Mouse (Mus musculus) midbrain, embryonic 10.5 days (tissue): Measurements from ENCODE around the gene Pif1. TPM values are rescaled to one million over a fixed set of nuclear protein-coding genes. Genes with fewer than 3 reads are reported as not detected.

Source experiments
- DNase-seq: peaks from one replicate; pipeline ENCODE4 v3.0.0-alpha.2; 2017; ENCODE audit warnings: low spot score
- H3K27ac ChIP-seq: fragments of 300-500 bp; sonication (generic); replicated peaks from 2 replicates; pipeline ENCODE4 v1.5.1; 2016; ENCODE audit warnings: mild to moderate bottlenecking
- H3K27me3 ChIP-seq: fragments of 300-500 bp; sonication (generic); 2 replicates; pipeline ENCODE4 v1.6.1; 2016; ENCODE audit warnings: low read depth, mild to moderate bottlenecking; ENCODE audit not compliant: poor library complexity, severe bottlenecking
- H3K36me3 ChIP-seq: fragments of 300-500 bp; sonication (generic); 2 replicates; pipeline ENCODE4 v1.6.1; 2016; ENCODE audit warnings: mild to moderate bottlenecking, moderate library complexity
- H3K4me1 ChIP-seq: fragments of 300-500 bp; sonication (generic); 2 replicates; pipeline ENCODE4 v1.6.1; 2016
- H3K4me3 ChIP-seq: fragments of 300-500 bp; sonication (generic); 2 replicates; pipeline ENCODE4 v1.5.1; 2016; ENCODE audit warnings: mild to moderate bottlenecking, moderate library complexity
- H3K9me3 ChIP-seq: fragments of 300-500 bp; sonication (generic); replicated peaks from 2 replicates; pipeline ENCODE4 v1.6.1; 2016; ENCODE audit warnings: mild to moderate bottlenecking
- WGBS: fragments of 180-500 bp; shearing (Covaris S2); methylation state at CpG from one replicate; pipeline ENCODE4 v1.1.7; 2016; 5-methylcytosine and 5-hydroxymethylcytosine counted together
- polyA plus RNA-seq: library from polyadenylated mRNA; unstranded; fragments of >200 nt; fragmentation: Nextera tagmentation; extraction: Ambion mirVana; gene quantifications from 2 replicates; pipeline ENCODE4 v1.2.1, GENCODE M21; 2016

The Pif1 gene
- polyA plus RNA-seq, 1 experiment from 2014 or later = 27.8 TPM

GRCm38 (mm10) chr9:65606321-65607109 lies 19.6 kb downstream of the Pif1 start:
- DNase-seq = no peak
- WGBS = 28% methylated on average over 9 of the region's 9 CpGs
- H3K27ac ChIP-seq = 0 out of 2 replicates have a peak overlapping the region, but pooled peaks have one; percentile 3

GRCm38 (mm10) chr9:65607120-65607519 lies 20.2 kb downstream of the Pif1 start:
- Histone ChIP-seq H3K4me3 (no peak overlapping the region), H3K27me3 (peaks cover 14% of the 10 kb centered on the region), H3K27ac (no peak overlapping the region), H3K36me3 (no peaks in the 10 kb centered on the region), H3K9me3 (no peaks in the 10 kb centered on the region), H3K4me1 (peaks cover 16% of the 10 kb centered on the region)
- WGBS = 33% methylated on average over 2 of the region's 2 CpGs
- no peak for DNase-seq

More at GRCm38 (mm10) chr9:65606321-65607109, 19.6 kb downstream of the Pif1 start:
- Histone ChIP-seq H3K4me1 (peaks cover 16% of the 10 kb centered on the region), H3K9me3 (no peaks in the 10 kb centered on the region), H3K27me3 (peaks cover 14% of the 10 kb centered on the region), H3K4me3 (no peak overlapping the region), H3K36me3 (no peaks in the 10 kb centered on the region)

GRCm38 (mm10) chr9:65611969-65612486 lies 25.1 kb downstream of the Pif1 start:
- H3K27me3 ChIP-seq = 0 out of 2 replicates have a peak, but pooled peaks cover 2% of the 10 kb centered on the region
- H3K4me3 ChIP-seq = no peak overlapping the region
- H3K27ac ChIP-seq = no peak overlapping the region
- peaks cover 6% of the 10 kb centered on the region for H3K4me1 ChIP-seq
- DNase-seq = no peak
- H3K9me3 ChIP-seq = no peaks in the 10 kb centered on the region
- H3K36me3 ChIP-seq = no peaks in the 10 kb centered on the region
- WGBS = 85% methylated on average over 5 of the region's 5 CpGs

- Histone ChIP-seq H3K27me3 (no peaks in the 10 kb centered on the region), H3K4me1 (peaks cover 8% of the 10 kb centered on the region), H3K4me3 (no peak overlapping the region), H3K9me3 (no peaks in the 10 kb centered on the region), H3K36me3 (no peaks in the 10 kb centered on the region), H3K27ac (no peak overlapping the region)
- DNase-seq = no peak
- WGBS = 72% methylated on average over 2 of the region's 2 CpGs
Observed at GRCm38 (mm10) chr9:65613098-65613497, 26.1 kb downstream of the Pif1 start.

GRCm38 (mm10) chr9:65619311-65619710 lies 32.4 kb downstream of the Pif1 start:
- DNase-seq = no peak
- Histone ChIP-seq H3K27ac (no peak overlapping the region), H3K4me1 (0 out of 2 replicates have a peak, but pooled peaks cover 2% of the 10 kb centered on the region), H3K27me3 (no peaks in the 10 kb centered on the region), H3K9me3 (no peaks in the 10 kb centered on the region), H3K4me3 (no peak overlapping the region), H3K36me3 (no peaks in the 10 kb centered on the region)
- 60% methylated on average over 3 of the region's 3 CpGs for WGBS

- WGBS = 91% methylated on average over 4 of the region's 4 CpGs
- no peak for DNase-seq
- Histone ChIP-seq H3K4me3 (no peak overlapping the region), H3K27ac (no peak overlapping the region), H3K27me3 (peaks cover 5% of the 10 kb centered on the region), H3K36me3 (no peaks in the 10 kb centered on the region), H3K9me3 (no peaks in the 10 kb centered on the region), H3K4me1 (0 out of 2 replicates have a peak, but pooled peaks cover 2% of the 10 kb centered on the region)
Observed at GRCm38 (mm10) chr9:65621196-65621595, 34.2 kb downstream of the Pif1 start.

- Histone ChIP-seq H3K4me1 (0 out of 2 replicates have a peak, but pooled peaks cover 2% of the 10 kb centered on the region), H3K9me3 (no peaks in the 10 kb centered on the region), H3K27me3 (peaks cover 10% of the 10 kb centered on the region), H3K36me3 (no peaks in the 10 kb centered on the region), H3K4me3 (no peak overlapping the region), H3K27ac (no peak overlapping the region)
- no peak for DNase-seq
- 82% methylated on average over 2 of the region's 2 CpGs for WGBS
Observed at GRCm38 (mm10) chr9:65621666-65622065, 34.7 kb downstream of the Pif1 start.

GRCm38 (mm10) chr9:65622826-65623225 lies 35.9 kb downstream of the Pif1 start:
- Histone ChIP-seq H3K27ac (no peak overlapping the region), H3K27me3 (peaks cover 21% of the 10 kb centered on the region), H3K9me3 (no peaks in the 10 kb centered on the region), H3K36me3 (no peaks in the 10 kb centered on the region), H3K4me3 (no peak overlapping the region), H3K4me1 (no peaks in the 10 kb centered on the region)
- 88% methylated on average over 5 of the region's 5 CpGs for WGBS
- DNase-seq = no peak

GRCm38 (mm10) chr9:65624266-65624665 lies 37.3 kb downstream of the Pif1 start:
- Histone ChIP-seq H3K4me3 (no peak overlapping the region), H3K4me1 (peaks cover 8% of the 10 kb centered on the region), H3K27ac (no peak overlapping the region), H3K9me3 (no peaks in the 10 kb centered on the region), H3K27me3 (peaks cover 36% of the 10 kb centered on the region), H3K36me3 (no peaks in the 10 kb centered on the region)
- WGBS = 78% methylated on average over 2 of the region's 2 CpGs
- DNase-seq = no peak

GRCm38 (mm10) chr9:65629025-65629766 lies 42.2 kb downstream of the Pif1 start, which contains the start of gene Rbpms2:
Rbpms2 (plus strand) TSS chr9:65629648.
- no peaks in the 10 kb centered on the region for H3K9me3 ChIP-seq
- peaks cover 80% of the 10 kb centered on the region for H3K27me3 ChIP-seq
- H3K27ac ChIP-seq = peak within 1 kb of the TSS; percentile 89
- no peaks in the 10 kb centered on the region for H3K36me3 ChIP-seq
- WGBS = 2% methylated on average over 39 of the region's 40 CpGs
- H3K4me3 ChIP-seq = peak within 1 kb of the TSS; percentile 78
- DNase-seq = peak; percentile 44
- H3K4me1 ChIP-seq = peaks cover 40% of the 10 kb centered on the region

GRCm38 (mm10) chr9:65629767-65630630 lies 43.0 kb downstream of the Pif1 start:
- no peaks in the 10 kb centered on the region for H3K9me3 ChIP-seq
- DNase-seq = peak; percentile 71
- H3K27me3 ChIP-seq = peaks cover 80% of the 10 kb centered on the region
- H3K4me3 ChIP-seq = peak overlapping the region; percentile 78
- H3K36me3 ChIP-seq = no peaks in the 10 kb centered on the region
- peaks cover 40% of the 10 kb centered on the region for H3K4me1 ChIP-seq
- H3K27ac ChIP-seq = peak overlapping the region; percentile 89
- under 1% methylated on average over 54 of the region's 83 CpGs for WGBS
